Mouse (Mus musculus) cortical plate, adult 2 months (tissue): ENCODE data around the gene Acsbg1.

Experiments
- CTCF ChIP-seq: fragments of 200-500 bp; IDR thresholded peaks from 2 replicates; pipeline ENCODE4 v1.5.1; 2011; ENCODE audit warnings: mild to moderate bottlenecking, control low read depth, low read length; ENCODE audit not compliant: insufficient read depth; ENCODE audit errors: extremely low read depth
- POLR2A ChIP-seq: fragments of 200-500 bp; IDR thresholded peaks from 2 replicates; pipeline ENCODE4 v1.6.1; 2011; ENCODE audit warnings: mild to moderate bottlenecking, low read length, control low read depth; ENCODE audit not compliant: insufficient read depth; ENCODE audit errors: extremely low read depth

DNA sequence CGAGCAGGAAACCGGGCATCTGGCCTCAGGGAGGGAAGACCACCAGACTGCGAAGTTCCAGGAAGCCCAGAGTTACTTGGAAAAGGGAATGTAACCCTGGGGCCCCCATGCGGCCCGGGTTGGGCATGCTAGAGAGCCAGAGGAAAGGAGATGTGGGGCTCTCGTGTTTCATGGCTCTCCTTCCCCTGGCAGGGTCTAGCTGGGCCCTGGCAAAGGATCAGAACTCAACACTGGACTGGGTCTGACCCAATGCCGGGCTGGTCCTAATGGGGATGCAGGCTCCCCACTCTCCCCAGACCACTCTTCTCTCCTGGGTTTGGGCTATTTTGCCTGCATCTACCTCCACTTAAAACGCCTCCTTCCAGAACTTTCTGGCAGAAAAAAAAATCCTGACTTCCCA is 102.9 kb downstream of the Acsbg1 start:
- TF ChIP-seq POLR2A, result no peak
- no peak for TF ChIP-seq CTCF
